Comparison of ENCODE assay signal across 8 mouse cellular contexts in genomic region chr8:70104506-70104905, GRCm38 (mm10). TPM values are rescaled to one million over a fixed set of nuclear protein-coding genes. Genes with fewer than 3 reads are reported as not detected.
DNase-seq lines count a peak whose midpoint lies in the region; ATAC-seq and TF ChIP-seq lines count a peak whose summit lies in the region.

No protein-coding gene starts in this region.

- ATAC-seq in megakaryocyte-erythroid progenitor cell, adult 5-6 weeks (replicated peaks; ENCODE audit: low FRiP score, low TSS enrichment, poor library complexity, severe bottlenecking) = peak; percentile 94

- no peak for TF ChIP-seq POLR2A in kidney, adult 2 months (IDR thresholded peaks at IDR 0.05; ENCODE audit: low read depth, low read length)

- peak overlapping the region; percentile 46; the same call in 1 of the 2 replicates for H3K27ac ChIP-seq in layer of hippocampus, adult 2 months
- H3K27ac ChIP-seq in kidney, adult 2 months (ENCODE audit: insufficient read depth, low read depth, low read length) = no peak overlapping the region

- WGBS in kidney, adult 2 months = 11% methylated on average over 6 of the region's 6 CpGs

- no peak overlapping the region for H3K4me3 ChIP-seq in layer of hippocampus, adult 2 months
- no peak overlapping the region for H3K4me3 ChIP-seq in kidney, adult 2 months (ENCODE audit: insufficient read depth, low read depth, low read length)

- H3K4me1 ChIP-seq in kidney, adult 2 months (ENCODE audit: control insufficient read depth, insufficient read depth, low read length) = no peaks in the 10 kb centered on the region

- no peaks in the 10 kb centered on the region for H3K27me3 ChIP-seq in kidney, adult 2 months (replicated peaks; ENCODE audit: control insufficient read depth, insufficient read depth, low read length)

- peak; percentile 78 for TF ChIP-seq CTCF in layer of hippocampus, adult 2 months (conservative IDR thresholded peaks at IDR 0.05)
- TF ChIP-seq CTCF in kidney, adult 2 months (conservative IDR thresholded peaks at IDR 0.05; ENCODE audit: insufficient read depth, insufficient read length, low read depth, low read length) = peak; percentile 88

- H3K36me3 ChIP-seq in kidney, adult 2 months (ENCODE audit: control insufficient read depth, insufficient read depth, low read length) = no peaks in the 10 kb centered on the region

- DNase-seq in layer of hippocampus, adult 2 months (ENCODE audit: low spot score in 2 of 2) = peak in 1 of 2 experiments; percentile 49
- no peak for DNase-seq in layer of hippocampus, postnatal 25 days (ENCODE audit: extremely low spot score in 1 of 2, low spot score in 1 of 2)
- DNase-seq in NIH3T3 (ENCODE audit: low read depth) = peak; percentile 55
- DNase-seq in embryo, embryonic 10.5 days (ENCODE audit: low spot score) = peak; percentile 45
- peak; percentile 52 for DNase-seq in kidney, adult 2 months
- DNase-seq in thymus, postnatal 10 days (ENCODE audit: low spot score in 2 of 2) = peak; percentile 8 to 67
- no peak for DNase-seq in urinary bladder, adult 2 months (ENCODE audit: low spot score)

RNA-seq across cellular contexts. Expression of gene Ncan, which starts 16.2 kb away (rescaled TPM):
- total RNA-seq in layer of hippocampus, adult 2 months (2021) = 100 to 1,000 TPM; 146 to 158 TPM
- total RNA-seq in layer of hippocampus, postnatal 25 days (2021) = 100 to 1,000 TPM; 188 to 207 TPM
- 0.04 and 0.06 TPM in 2 replicates for polyA plus RNA-seq in kidney, adult 2 months (2012; rRNA removed)
- not detected in 2 replicates for total RNA-seq in megakaryocyte-erythroid progenitor cell, adult 5-6 weeks (2014; fragmentation: Nextera tagmentation)
- not detected in 2 replicates for total RNA-seq in megakaryocyte-erythroid progenitor cell, adult 5-6 weeks (2017)
- polyA plus RNA-seq in urinary bladder, adult 2 months (2012; rRNA removed) = 0.12 and 0.18 TPM in 2 replicates

RNA-seq across cellular contexts. Expression of gene Hapln4, which starts 21.2 kb away (rescaled TPM):
- 10 to 100 TPM; 89.0 to 99.7 TPM for total RNA-seq in layer of hippocampus, adult 2 months (2021)
- total RNA-seq in layer of hippocampus, postnatal 25 days (2021) = 10 to 100 TPM; 68.2 to 77.5 TPM
- polyA plus RNA-seq in kidney, adult 2 months (2012; rRNA removed) = 0.05 and 0.08 TPM in 2 replicates
- total RNA-seq in megakaryocyte-erythroid progenitor cell, adult 5-6 weeks (2014; fragmentation: Nextera tagmentation) = not detected in 2 replicates
- not detected in 2 replicates for total RNA-seq in megakaryocyte-erythroid progenitor cell, adult 5-6 weeks (2017)
- 0.21 TPM in 2 replicates for polyA plus RNA-seq in urinary bladder, adult 2 months (2012; rRNA removed)

RNA-seq across cellular contexts. Expression of gene Nr2c2ap, which starts 26.6 kb away (rescaled TPM):
- 10 to 100 TPM; 29.2 to 32.8 TPM for total RNA-seq in layer of hippocampus, adult 2 months (2021)
- 10 to 100 TPM; 25.5 to 29.8 TPM for total RNA-seq in layer of hippocampus, postnatal 25 days (2021)
- polyA plus RNA-seq in kidney, adult 2 months (2012; rRNA removed) = 13.8 and 14.8 TPM in 2 replicates
- total RNA-seq in megakaryocyte-erythroid progenitor cell, adult 5-6 weeks (2014; fragmentation: Nextera tagmentation) = 41.3 and 47.8 TPM in 2 replicates
- 6.7 and 16.3 TPM in 2 replicates for total RNA-seq in megakaryocyte-erythroid progenitor cell, adult 5-6 weeks (2017)
- 18.0 and 25.1 TPM in 2 replicates for polyA plus RNA-seq in urinary bladder, adult 2 months (2012; rRNA removed)

RNA-seq across cellular contexts. Expression of gene Tm6sf2, which starts 31.8 kb away (rescaled TPM):
- total RNA-seq in layer of hippocampus, adult 2 months (2021) = 1 to 10 TPM; 3.1 to 7.4 TPM
- total RNA-seq in layer of hippocampus, postnatal 25 days (2021) = 1 to 10 TPM; 2.9 to 4.9 TPM
- 30.2 and 37.5 TPM in 2 replicates for polyA plus RNA-seq in kidney, adult 2 months (2012; rRNA removed)
- 0.77 TPM in 1 of 2 replicates, not detected in the other for total RNA-seq in megakaryocyte-erythroid progenitor cell, adult 5-6 weeks (2014; fragmentation: Nextera tagmentation)
- total RNA-seq in megakaryocyte-erythroid progenitor cell, adult 5-6 weeks (2017) = not detected in 2 replicates
- polyA plus RNA-seq in urinary bladder, adult 2 months (2012; rRNA removed) = 1.8 and 2.5 TPM in 2 replicates

RNA-seq across cellular contexts. Expression of gene Rfxank, which starts 34.4 kb away (rescaled TPM):
- total RNA-seq in layer of hippocampus, adult 2 months (2021) = 10 to 100 TPM; 14.2 to 15.7 TPM
- 10 to 100 TPM; 11.8 to 12.0 TPM for total RNA-seq in layer of hippocampus, postnatal 25 days (2021)
- polyA plus RNA-seq in kidney, adult 2 months (2012; rRNA removed) = 29.9 and 31.9 TPM in 2 replicates
- total RNA-seq in megakaryocyte-erythroid progenitor cell, adult 5-6 weeks (2014; fragmentation: Nextera tagmentation) = 5.6 and 10.7 TPM in 2 replicates
- total RNA-seq in megakaryocyte-erythroid progenitor cell, adult 5-6 weeks (2017) = 9.1 and 18.3 TPM in 2 replicates
- 14.8 and 17.3 TPM in 2 replicates for polyA plus RNA-seq in urinary bladder, adult 2 months (2012; rRNA removed)

Comparison
In these comparisons a context has a peak if more than half of its experiments do, and no peak if none do; other contexts are left out.
1. DNase-seq: peak in NIH3T3 (single experiment), embryo, embryonic 10.5 days (single experiment), kidney, adult 2 months (single experiment) and thymus, postnatal 10 days (2 of 2); none in layer of hippocampus, postnatal 25 days (0 of 2) and urinary bladder, adult 2 months (single experiment).
2. RNA of gene Ncan, which starts 16.2 kb away (total RNA-seq): 188 to 207 TPM in layer of hippocampus, postnatal 25 days and 146 to 158 TPM in layer of hippocampus, adult 2 months; not detected in megakaryocyte-erythroid progenitor cell, adult 5-6 weeks; every median in the first group is over 100 times any median in the second.
3. RNA of gene Hapln4, which starts 21.2 kb away (total RNA-seq): 89.0 to 99.7 TPM in layer of hippocampus, adult 2 months and 68.2 to 77.5 TPM in layer of hippocampus, postnatal 25 days; not detected in megakaryocyte-erythroid progenitor cell, adult 5-6 weeks; every median in the first group is over 10 times any median in the second.